Mouse (Mus musculus) fat pad, adult 2 months (tissue): ENCODE measurements around the gene Coro2b.

Source experiments
- DNase-seq: peaks from one replicate; pipeline ENCODE4 v3.0.0-alpha.2; 2011; ENCODE audit warnings: low read depth, low spot score; ENCODE audit errors: extremely low read depth

Coro2b gene

DNA sequence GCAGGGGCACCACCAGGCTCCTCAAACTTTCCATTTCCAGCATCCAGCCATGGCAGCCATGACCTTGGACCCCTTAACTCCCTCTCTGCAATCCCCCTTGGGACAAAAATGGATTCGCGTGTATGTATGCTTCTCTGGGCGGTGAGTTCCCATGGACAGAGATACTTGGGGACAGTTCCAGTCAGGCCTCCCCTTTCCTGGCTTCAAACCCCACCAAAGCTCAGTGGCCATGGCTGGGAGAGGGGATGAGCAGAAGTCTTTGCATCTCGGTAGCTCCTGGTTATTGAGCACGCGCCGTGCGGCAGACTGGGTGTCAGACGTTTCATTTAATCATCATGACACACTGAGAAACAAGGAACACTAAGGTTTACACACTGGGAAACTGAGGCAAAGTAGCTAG, 56.7 kb downstream of the Coro2b start:
- no peak for DNase-seq

DNA sequence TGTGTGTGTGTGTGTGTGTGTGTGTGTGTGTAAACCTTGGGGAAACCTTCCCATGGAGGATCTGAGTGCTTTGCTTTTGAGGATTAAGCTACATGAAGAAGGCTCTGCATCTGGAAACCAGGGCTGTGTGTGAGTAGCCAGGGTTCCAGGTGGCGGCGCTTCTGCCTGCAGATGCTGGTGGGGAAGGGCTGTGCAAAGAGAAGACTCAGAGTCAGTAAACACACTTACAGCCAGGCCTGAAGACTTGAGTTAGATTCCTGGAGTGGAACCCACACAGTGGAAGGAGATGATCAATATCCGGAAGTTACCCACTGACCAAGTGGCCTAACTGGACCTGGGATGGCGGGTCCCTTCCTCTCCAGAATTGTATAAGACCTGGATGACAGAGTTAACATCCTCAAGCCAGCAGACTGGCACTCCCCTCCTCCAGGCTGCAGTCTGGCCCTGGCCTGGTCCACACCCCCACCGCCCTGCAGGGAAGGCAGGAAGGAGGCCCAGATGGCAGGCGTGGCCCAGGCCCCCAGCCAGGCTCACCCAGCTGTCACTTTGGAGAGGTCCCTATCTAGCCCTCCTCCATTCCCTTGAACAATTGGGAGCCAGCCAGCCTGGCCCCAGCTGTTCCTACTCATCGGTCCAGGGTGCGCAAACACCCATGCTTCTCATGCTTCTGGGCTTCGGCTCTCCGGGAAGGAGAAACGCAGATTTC, 59.9 kb downstream of the Coro2b start:
- no peak for DNase-seq

DNA sequence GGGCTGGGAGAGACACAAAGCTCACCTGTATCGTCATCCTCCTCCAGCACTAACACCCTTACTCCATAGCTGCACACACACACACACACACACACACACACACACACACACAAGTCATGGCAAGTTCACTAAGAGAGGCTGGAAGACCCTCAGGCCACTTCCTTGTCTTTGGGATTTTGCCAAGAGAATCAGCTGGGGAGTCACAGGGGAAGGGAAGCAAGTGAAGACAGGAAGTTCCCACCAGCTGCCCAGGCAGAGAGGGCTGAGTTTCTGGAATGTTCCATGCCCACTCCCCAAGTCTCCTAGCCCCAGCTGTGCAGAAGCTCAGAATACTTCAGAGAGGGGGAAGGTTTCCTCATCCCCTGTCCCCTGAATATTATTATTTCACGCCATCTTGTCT, 62.6 kb downstream of the Coro2b start:
- no peak for DNase-seq

DNA sequence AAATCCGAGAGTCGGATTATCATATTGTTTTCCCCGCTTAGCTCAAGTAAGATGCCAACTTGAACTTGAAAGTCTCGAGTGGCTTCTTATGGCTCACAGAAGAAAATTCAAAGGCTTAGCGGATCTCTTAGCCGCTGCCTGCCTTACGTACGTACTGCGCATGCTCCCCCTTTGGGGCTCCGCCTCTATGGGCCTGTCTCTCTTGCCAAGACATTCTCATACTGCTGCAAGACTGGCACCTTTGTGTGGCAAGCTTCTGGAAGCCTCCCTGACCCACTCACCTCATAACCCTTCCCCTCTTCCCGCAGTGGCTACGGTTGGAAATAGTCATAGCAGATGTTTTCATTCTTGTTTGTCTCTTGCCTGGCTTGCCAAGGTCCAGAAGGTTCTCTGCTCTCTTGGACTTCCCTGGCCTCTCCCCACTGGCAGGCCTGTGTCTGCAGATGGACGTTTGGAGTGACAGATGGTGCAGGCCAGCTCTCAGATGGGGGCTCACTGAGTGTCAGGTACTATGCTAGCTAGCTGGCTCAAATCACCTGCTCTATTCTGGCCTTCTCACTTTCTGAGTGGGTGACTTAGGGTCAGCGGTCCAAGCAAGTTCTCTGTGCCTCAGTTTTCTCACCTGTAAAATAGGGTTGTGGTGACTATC, 65.2 kb downstream of the Coro2b start:
- DNase-seq = no peak

DNA sequence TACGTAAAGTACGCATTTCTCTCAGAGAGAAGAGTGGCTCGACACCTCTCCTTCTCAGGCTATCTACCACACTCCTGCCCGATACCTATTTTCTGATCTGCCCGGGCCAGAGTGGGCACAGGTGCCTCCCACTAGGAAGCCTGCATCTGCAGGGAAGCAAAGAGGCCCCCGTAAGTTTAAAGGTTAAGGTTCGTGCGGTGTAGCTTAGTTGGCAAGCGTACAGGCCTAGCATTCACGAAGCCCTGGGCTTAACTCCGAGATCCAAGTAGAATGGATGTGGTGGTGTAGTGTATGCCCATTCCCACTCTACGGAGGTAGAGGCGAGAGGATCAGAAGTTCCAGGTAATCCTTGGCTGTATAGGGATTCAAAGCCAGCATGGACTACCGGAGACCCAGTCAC, 65.8 kb downstream of the Coro2b start:
- DNase-seq = no peak

DNA sequence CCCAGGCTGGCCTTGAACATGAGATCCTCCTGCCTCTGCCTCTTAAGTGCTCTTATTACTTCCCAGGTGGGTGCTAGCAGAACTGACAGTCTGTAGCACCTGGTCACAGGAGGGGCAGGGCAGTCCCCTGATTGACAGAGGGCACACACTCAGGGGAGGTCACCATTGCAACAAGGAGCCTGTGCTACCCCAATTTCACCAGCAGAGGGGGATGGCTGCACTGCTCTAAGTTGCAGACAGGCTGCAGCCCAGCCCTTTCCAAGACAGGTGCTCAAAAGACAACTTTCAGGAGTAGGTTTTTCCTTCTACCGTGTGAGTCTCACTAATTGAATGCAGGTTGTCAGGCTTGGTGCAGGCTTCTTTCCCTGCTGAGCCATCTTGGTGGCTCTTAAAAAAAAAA, 66.4 kb downstream of the Coro2b start:
- DNase-seq = no peak

DNA sequence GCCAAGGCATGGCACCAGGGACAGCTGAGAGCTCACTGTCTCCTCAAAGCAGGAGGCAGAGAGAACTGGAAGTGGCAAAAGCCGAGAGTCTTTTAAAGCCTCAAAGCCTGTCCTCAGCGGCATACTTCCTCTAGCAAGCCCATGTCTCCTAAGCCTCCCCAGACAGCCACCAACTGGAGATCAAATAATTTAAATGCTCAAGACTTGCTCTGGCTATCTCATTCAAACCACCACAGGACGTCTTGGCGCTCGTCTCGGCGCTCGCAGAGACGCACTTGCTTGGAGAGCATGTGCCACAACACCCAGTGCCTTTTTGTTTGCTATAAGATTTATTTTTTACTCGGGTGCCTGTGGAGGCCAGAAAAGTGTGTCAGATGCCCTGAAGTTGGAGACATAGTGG, 67.1 kb downstream of the Coro2b start:
- no peak for DNase-seq

DNA sequence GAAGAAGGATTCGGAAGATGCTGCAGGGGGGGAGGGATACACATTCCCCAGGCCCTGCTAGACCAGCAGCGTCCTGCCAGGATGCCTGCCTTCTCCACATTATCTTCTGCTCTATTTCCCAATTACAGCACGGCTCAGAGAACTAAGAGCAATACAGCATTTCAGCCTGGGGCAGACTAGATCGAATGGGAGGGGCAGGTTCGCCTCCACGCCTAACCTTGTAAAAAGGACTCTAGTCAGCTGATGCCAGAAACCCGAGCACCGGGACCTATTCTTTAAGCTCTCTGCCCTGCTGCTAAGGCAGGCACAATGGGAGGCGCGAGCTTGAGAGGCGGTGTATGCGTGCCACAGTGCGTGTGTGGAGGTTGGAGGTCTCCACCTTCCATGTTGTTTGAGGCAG, 67.7 kb downstream of the Coro2b start:
- DNase-seq = no peak

DNA sequence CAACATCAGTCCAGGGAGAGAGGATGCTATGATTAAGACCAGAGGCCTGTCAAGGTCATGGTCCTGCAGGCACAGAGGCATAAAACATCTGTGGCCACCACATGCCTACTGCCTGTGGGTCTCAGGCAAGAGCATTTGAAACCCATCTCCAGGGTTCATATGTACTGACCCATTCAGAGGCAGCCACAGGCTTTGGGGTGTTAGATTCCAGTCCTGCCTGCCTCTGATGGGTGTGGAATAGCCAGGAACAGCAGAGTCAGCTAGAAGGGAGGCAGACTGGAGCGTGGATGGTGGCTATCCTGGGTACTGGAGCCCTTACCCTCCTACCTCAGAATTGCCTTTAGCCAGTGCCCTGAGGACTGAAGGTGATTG, 69.4 kb downstream of the Coro2b start:
- DNase-seq = no peak

DNA sequence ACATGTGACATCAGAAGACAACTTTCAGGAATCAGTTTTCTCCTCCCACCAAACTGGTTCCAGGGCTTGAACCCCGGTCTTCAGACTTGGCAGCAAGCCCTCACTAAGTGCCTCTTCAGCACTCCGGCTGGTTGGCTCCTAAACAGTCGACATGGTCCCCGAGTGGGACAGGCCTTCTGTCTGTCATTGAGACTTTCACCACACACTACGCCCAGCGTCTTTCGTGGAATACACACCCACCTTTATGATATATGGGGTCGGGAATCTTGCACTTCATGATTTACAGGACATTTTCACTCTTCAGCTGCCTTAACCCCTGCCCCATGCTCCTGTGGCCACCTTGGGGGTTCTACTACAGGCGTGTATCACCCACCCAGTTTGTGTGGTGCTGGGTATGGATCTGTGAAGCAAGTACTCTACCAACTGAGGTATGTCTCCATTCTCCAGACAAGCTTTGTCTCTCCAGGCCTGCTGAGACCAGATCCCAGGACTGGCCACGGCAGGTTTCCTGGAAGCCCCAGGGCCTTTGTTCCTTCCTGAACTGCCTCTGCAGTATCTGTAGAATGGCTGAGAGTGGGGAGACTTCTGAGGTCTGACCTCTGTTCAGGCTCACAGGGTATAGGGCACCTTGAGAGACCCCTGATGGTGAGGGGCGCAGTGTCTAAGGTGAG, 70.0 kb downstream of the Coro2b start:
- DNase-seq = no peak

DNA sequence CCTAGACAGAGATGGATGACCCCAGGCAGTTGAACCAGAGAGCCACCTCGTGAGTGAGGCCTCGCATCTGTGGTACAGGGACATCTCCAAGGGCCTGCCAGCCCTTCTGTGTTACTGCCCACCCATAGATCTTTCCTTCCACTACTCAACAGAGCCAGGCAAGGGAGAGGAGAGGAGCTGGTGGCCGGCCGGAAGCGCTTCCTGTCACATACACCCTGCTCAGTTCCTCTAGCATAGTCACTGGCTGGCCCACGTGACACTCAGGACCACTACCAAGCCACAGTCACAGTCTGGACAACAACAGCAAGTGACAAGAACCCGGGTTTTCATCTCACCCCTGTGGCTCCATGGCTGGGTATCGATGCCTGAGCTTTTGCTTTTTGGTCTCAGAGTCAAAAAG, 70.8 kb downstream of the Coro2b start:
- no peak for DNase-seq

DNA sequence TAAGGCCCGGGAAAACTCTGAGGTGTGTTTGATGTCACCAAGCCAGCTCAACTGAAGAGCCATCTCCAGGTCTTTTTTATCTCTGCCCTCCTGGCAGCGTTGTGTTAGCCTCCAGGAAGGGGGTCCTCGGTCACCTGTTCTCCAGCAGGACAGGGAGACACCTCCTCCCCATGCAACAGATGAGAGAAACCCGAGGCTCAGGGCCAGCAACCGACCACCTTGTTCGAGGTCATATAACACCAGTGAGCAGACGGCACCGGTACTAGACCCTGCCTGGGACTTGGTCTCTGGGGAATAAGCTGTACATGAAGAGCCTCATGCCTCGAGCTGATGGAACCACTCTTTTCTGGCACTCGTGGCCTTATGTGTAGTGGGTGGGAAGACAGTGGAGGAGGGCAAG, 72.1 kb downstream of the Coro2b start:
- no peak for DNase-seq

DNA sequence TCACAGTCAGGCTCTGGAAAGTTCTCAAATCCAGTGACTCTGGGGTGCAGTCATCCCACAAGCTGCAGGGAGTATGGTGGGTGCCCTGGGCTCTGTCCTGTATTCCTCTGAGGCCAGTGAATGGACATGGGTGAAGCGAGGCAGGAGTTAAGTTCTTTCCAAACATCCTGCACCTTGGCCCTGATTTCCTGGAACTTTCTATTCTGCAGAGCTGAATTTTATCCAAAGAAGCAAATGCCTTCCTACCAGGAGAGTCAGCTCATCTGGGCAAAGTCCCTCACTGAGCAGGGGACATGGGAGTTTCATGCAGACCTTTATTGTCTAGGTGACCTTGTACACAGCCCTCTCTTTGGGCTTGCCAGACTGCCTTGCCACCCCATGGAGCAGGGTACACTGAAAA, 75.1 kb downstream of the Coro2b start:
- DNase-seq = no peak

DNA sequence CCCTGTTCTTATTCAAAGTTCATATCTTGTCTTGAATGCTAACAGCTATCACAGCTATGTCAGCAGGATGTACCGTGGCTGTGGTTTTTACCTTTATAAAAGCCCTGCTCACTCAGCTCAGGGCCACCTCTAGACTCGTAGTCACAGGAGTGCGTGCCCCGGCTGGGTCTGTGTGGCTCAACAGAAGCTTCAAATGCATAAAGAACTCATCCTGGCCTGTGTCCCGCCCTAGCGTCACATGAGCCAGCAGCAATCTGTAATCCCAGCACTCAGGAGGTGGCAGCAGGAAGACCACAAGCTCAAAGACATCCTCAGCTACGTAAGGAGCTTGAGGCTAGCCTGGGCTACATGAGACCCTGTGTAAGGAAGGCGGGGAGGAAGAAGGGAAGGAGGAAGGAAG, 75.7 kb downstream of the Coro2b start:
- no peak for DNase-seq

DNA sequence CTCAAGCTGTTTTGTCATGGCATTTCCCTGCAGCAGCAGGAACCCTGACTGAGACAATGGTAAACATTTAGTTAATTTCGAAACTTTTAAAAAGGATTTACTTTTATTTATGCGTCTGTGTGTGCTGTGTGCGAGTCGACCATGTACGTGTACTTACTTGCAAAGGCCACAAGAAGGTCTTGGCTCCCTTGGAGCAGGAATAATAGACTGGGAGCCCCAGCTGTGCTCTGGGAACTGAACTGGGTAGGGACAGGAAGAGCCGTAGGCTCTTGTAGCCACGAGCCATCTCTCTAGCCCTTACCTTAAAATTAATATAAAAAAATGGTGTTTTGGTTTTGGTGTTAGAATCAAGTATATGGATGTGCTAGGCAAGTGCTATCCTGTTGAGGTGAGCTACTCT, 76.8 kb downstream of the Coro2b start:
- DNase-seq = no peak

DNA sequence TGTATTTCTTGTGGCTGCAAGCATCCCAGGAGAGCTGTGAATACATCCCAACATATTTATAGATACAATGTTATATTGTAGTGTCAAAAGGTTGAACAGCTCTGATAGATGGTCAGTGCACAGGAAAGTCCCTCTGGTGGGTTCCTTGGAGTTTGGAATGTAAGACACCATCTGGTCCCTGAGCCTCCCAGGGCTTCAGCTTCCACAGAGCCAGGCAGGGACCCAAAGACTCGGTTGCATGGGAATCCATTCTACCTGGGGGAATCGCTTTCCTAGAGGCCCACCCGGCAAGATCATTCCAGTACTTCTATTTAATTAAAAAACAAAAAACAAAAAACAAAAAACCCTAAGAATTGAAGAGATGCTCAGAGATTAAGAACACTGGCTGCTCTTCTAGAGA, 78.4 kb downstream of the Coro2b start:
- no peak for DNase-seq

DNA sequence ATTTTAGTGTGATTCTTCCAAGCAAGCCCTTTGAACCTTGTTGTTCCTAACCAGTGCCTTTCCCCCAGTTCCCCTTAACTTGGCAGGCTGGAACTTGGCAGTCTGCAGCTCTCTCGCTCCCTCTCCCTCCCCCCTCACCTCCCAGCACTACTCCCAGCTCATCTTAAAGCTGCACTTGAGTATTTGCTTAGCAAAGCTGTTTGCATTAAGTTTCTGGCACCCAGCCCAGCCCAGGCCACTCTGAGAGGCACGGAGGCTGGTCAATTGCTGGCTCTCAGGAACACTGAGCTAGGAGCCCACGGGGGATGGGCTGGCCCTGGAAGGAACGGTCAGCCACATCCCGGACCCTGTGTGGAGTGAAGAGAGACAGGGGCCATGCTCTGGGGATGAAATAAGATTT, 80.8 kb downstream of the Coro2b start:
- no peak for DNase-seq

DNA sequence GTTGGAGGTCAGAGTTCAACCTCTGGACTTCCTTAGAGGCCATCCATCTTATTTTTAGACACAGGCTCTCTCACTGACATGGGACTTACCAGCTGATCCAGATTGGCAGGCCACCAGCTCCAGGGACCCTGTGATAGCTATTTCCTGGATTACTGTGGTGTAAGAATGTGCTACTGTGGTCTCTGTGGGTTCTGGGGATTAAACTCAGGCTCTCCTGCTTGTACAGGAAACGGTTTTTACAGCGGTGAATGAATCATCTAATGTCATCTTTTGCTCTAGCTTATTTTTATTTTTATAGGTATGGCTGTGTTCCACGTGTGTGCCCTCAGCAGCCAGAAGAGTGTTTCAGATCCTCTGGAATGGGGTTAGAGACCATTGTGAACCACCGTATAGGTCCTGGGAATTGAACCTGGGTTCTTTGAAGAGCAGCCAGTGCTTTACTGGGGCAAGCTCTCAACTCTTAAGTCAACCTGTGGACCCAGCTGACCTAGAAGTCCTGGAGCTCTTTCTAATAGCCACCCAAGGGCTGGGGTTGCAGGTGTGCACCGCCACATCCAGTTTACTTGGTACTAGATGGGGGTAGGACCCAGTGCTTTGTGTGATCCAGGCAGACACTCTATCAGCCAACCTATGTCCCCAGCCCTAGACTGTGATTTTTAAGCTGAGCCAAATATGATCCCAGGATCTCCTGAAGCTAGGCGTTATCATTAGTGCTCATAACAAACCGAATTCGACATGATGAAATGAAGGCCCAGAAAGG, 81.5 kb downstream of the Coro2b start:
- DNase-seq = no peak

DNA sequence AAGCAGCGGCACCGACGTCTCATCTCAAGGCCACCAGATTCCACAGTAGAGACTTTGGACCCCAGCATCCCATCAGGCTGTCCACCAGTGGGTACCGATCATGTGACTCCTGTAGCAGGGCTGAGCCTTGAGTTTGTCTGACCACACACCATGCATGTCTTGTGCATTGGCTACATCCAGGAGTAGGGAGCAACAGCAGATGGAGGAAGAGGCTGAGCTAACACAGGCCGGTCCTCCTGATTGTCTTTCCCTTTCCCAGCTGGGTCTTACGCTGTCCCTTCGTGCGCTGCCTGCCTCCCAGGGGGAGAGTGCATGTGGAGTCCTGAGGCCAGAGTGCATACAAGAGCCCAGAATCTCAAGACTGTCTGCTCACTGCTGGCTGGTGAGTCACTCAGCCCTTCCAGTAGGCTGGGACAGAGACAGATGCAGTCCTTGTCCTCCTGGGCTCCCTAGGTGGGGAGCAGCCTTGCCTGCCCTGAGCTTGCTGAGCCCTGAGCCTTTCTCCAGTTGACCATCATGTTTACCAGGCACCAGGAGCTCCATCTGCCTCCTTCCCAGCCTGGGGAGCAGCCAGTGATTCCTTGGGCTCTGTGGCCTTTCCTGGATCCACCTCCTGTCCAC, 84.4 kb downstream of the Coro2b start:
- no peak for DNase-seq

DNA sequence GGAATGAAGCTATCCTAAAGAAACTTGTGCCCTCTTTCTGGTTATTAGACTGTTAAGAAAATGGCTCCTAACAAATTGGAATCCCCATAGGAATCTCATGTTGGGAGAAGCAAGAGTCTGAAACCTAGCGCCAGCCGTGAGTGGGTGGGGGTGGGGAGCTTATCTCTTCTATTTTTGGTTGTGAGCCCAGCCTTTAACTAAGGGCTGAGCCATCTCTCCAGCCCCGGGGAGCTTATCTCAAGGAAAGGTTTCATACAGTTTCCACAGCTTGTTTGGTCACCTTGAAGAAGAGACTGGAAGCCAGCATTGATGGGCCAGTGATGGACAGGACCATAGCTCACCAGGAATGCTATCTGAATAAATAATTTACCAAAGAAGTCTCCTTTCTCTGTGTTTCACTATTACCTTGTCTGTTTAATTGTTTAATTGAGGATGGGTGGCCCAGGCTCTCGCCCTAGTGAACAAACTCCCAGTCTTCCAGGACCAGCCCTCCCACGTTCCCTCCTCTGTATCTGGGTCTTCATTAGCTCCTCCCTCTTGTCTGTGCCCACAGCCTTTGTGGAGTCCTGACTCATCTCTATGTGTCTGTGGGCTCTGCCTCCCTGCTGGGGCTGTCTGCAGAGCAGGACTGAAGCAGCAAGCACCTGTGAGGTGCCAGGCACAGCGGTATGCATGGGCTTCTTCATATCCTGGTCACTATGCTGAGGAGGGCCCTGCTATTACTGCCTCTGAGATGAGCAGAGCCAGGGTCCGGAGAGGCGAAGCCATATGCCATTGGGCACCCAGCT, 85.1 kb downstream of the Coro2b start:
- DNase-seq = no peak

DNA sequence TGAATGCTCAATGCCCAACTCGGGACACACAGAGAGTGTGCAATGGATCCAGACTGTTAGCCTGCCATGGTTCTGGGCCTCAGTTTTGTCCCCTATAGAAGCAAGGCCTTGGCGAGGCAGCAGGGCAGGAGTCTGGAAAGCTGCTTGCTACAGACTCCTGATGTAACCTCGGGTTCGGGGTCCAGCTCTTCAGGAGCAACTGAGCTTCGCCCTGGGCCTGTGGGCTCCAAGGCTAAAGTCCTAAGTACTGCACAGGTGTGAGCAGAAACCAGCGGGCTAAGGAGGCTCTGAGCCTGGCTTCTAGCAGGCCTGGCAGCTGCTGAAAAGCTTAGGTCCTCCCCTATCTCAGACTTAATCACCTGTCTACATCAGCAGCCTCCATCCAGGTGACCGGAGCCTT, 86.0 kb downstream of the Coro2b start:
- no peak for DNase-seq
